12 mouse cellular contexts compared by ENCODE assay signal in the genomic region with DNA sequence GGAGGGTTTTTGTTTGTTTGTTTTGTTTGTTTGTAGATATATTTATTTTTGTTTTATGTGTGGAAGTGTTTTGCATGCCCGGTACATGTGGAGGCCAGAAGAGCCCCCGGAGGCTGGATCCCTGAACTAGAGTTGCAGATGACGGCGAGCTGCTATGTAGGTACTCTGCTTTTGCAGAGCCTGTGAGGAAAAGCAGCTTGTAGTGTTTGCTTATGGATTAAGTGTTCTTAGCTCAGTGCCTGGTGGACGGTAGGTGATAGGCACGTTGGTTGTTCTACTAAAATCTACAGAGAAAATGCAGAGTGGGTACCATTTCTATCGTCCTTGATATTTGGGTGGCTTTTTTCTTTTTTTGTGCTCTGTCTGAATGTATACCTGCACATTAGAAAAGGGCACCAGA.
"Had no signal": no experiment of that assay in that cellular context is flagged by ENCODE, and none has a peak within 500 bp of the region (broad histone marks: within the 10 kb centered on the region; RNA-seq: fewer than 3 reads in every experiment).

No protein-coding gene starts in this region.

- ATAC-seq: liver, embryonic 12.5 days had no signal

- DNase-seq: kidney, adult 11 months; kidney, postnatal 14 days; lung, postnatal 4 days; midbrain, embryonic 14.5 days; thymus, adult 2 months; thymus, postnatal 36 days had no signal

- H3K4me1 ChIP-seq: liver, embryonic 12.5 days had no signal

- H3K27ac ChIP-seq: left cerebral cortex, adult 2 months; limb, embryonic 15.5 days; liver, embryonic 12.5 days; neural tube, embryonic 12.5 days had no signal

- H3K9me3 ChIP-seq: limb, embryonic 15.5 days; liver, embryonic 12.5 days; midbrain, embryonic 10.5 days; neural tube, embryonic 12.5 days had no signal

- H3K4me3 ChIP-seq: left cerebral cortex, adult 2 months; limb, embryonic 15.5 days; liver, embryonic 12.5 days; midbrain, embryonic 10.5 days; myocyte; neural tube, embryonic 12.5 days had no signal

- H3K9ac ChIP-seq: limb, embryonic 15.5 days; liver, embryonic 12.5 days; neural tube, embryonic 12.5 days had no signal

- H3K4me2 ChIP-seq: limb, embryonic 15.5 days; liver, embryonic 12.5 days; neural tube, embryonic 12.5 days had no signal

- H3K27me3 ChIP-seq: limb, embryonic 15.5 days; neural tube, embryonic 12.5 days had no signal
